Mouse (Mus musculus): ENCODE data around the gene Anxa9. TPM values are rescaled to one million over a fixed set of nuclear protein-coding genes. Genes with fewer than 3 reads are reported as not detected.

The Anxa9 gene
- polyA plus RNA-seq, 1 experiment from 2014 or later = 2.0 TPM

GRCm38 (mm10) chr3:95246465-95247231 lies 60.3 kb downstream of the Anxa9 start:
- Histone ChIP-seq H3K4me2 (replicated peaks; ENCODE audit: low read depth) (no peak overlapping the region), H3K4me1 (replicated peaks; ENCODE audit: control insufficient read depth, insufficient read depth, low read length) (no peaks in the 10 kb centered on the region), H3K27me3 (replicated peaks; ENCODE audit: control insufficient read depth, insufficient read depth, low read length) (no peaks in the 10 kb centered on the region), H3K36me3 (ENCODE audit: control insufficient read depth, insufficient read depth) (no peaks in the 10 kb centered on the region; the same call in 1 of the 2 replicates), H3K9me3 (ENCODE audit: control insufficient read depth) (no peaks in the 10 kb centered on the region), H3K27ac (ENCODE audit: low read depth, low read length) (no peak overlapping the region), H3K9ac (ENCODE audit: low read depth, low read length) (no peak overlapping the region), H3K4me3 (ENCODE audit: low read depth, low read length) (no peak overlapping the region)
- no peak for ATAC-seq
- no peak for TF ChIP-seq CTCF (IDR thresholded peaks at IDR 0.05; ENCODE audit: low read depth)
- 69% methylated on average over 5 of the region's 5 CpGs for WGBS

Other genes starting within 250 kb of the Anxa9 start
- 13.1 and 14.7 TPM in 2 replicates for gene Pip5k1a, start 200.2 kb downstream of the Anxa9 start, polyA plus RNA-seq (2015; fragmentation: Nextera tagmentation; extraction: Ambion mirVana)
- 58.5 and 60.5 TPM in 2 replicates for gene Vps72, start 196.2 kb downstream of the Anxa9 start, polyA plus RNA-seq (2015; fragmentation: Nextera tagmentation; extraction: Ambion mirVana)
- gene Tmod4, start 182.7 kb downstream of the Anxa9 start, polyA plus RNA-seq (2015; fragmentation: Nextera tagmentation; extraction: Ambion mirVana) = 0.44 and 0.73 TPM in 2 replicates
- 49.3 and 54.8 TPM in 2 replicates for gene Scnm1, start 173.2 kb downstream of the Anxa9 start, polyA plus RNA-seq (2015; fragmentation: Nextera tagmentation; extraction: Ambion mirVana)
- 7.1 and 7.5 TPM in 2 replicates for gene Lysmd1, start 173.1 kb downstream of the Anxa9 start, polyA plus RNA-seq (2015; fragmentation: Nextera tagmentation; extraction: Ambion mirVana)
- gene Tnfaip8l2, start 164.8 kb downstream of the Anxa9 start, polyA plus RNA-seq (2015; fragmentation: Nextera tagmentation; extraction: Ambion mirVana) = 3.6 and 4.7 TPM in 2 replicates
- 1.0 and 1.3 TPM in 2 replicates for gene Sema6c, start 146.7 kb downstream of the Anxa9 start, polyA plus RNA-seq (2015; fragmentation: Nextera tagmentation; extraction: Ambion mirVana)
- 3.1 and 4.6 TPM in 2 replicates for gene Gabpb2, start 89.3 kb downstream of the Anxa9 start, polyA plus RNA-seq (2015; fragmentation: Nextera tagmentation; extraction: Ambion mirVana)
- gene Cdc42se1, start 78.4 kb downstream of the Anxa9 start, polyA plus RNA-seq (2015; fragmentation: Nextera tagmentation; extraction: Ambion mirVana) = 59.4 and 64.9 TPM in 2 replicates
- 10.1 and 10.6 TPM in 2 replicates for gene Mllt11, start 75.0 kb downstream of the Anxa9 start, polyA plus RNA-seq (2015; fragmentation: Nextera tagmentation; extraction: Ambion mirVana)
- gene Gm128, start 65.6 kb downstream of the Anxa9 start, polyA plus RNA-seq (2015; fragmentation: Nextera tagmentation; extraction: Ambion mirVana) = 0.14 and 0.16 TPM in 2 replicates
- gene Bnipl, start 56.0 kb downstream of the Anxa9 start, polyA plus RNA-seq (2015; fragmentation: Nextera tagmentation; extraction: Ambion mirVana) = not detected in 2 replicates
- 36.4 and 38.0 TPM in 2 replicates for gene Mindy1, start 25.8 kb downstream of the Anxa9 start, polyA plus RNA-seq (2015; fragmentation: Nextera tagmentation; extraction: Ambion mirVana)
- 9.2 and 10.1 TPM in 2 replicates for gene Prune1, start 25.1 kb downstream of the Anxa9 start, polyA plus RNA-seq (2015; fragmentation: Nextera tagmentation; extraction: Ambion mirVana)
- 109 and 120 TPM in 2 replicates for gene Cers2, start 7.6 kb upstream of the Anxa9 start, polyA plus RNA-seq (2015; fragmentation: Nextera tagmentation; extraction: Ambion mirVana)
- gene Setdb1, start 50.0 kb upstream of the Anxa9 start, polyA plus RNA-seq (2015; fragmentation: Nextera tagmentation; extraction: Ambion mirVana) = 7.5 and 7.7 TPM in 2 replicates
- gene 4930558C23Rik, start 95.7 kb upstream of the Anxa9 start, polyA plus RNA-seq (2015; fragmentation: Nextera tagmentation; extraction: Ambion mirVana) = not detected in 2 replicates
- gene Arnt, start 127.2 kb upstream of the Anxa9 start, polyA plus RNA-seq (2015; fragmentation: Nextera tagmentation; extraction: Ambion mirVana) = 11.7 and 13.4 TPM in 2 replicates
- gene Ctsk, start 192.1 kb upstream of the Anxa9 start, polyA plus RNA-seq (2015; fragmentation: Nextera tagmentation; extraction: Ambion mirVana) = 9.1 and 9.8 TPM in 2 replicates
- 195 and 202 TPM in 2 replicates for gene Ctss, start 219.6 kb upstream of the Anxa9 start, polyA plus RNA-seq (2015; fragmentation: Nextera tagmentation; extraction: Ambion mirVana)